Mouse (Mus musculus): Measurements from ENCODE around the gene Mc3r.

GRCm38 (mm10) chr2:172276155-172276554, 27.9 kb downstream of the Mc3r start:
- no peak for TF ChIP-seq CHD1 (IDR thresholded peaks at IDR 0.05; ENCODE audit: low read depth, low read length)
- peak; percentile 34; the same call in 1 of the 2 replicates for TF ChIP-seq POLR2A (IDR thresholded peaks at IDR 0.05; ENCODE audit: low read depth, low read length)
- no peak for TF ChIP-seq POLR2AphosphoS2 (IDR thresholded peaks at IDR 0.05; ENCODE audit: low read depth, low read length)
- TF ChIP-seq CTCF (conservative IDR thresholded peaks at IDR 0.05 in 1 of 2, IDR thresholded peaks at IDR 0.05 in 1 of 2; ENCODE audit: low read depth in 2 of 2, low read length in 2 of 2), result no peak
- peak; percentile 80 for TF ChIP-seq EP300 (IDR thresholded peaks at IDR 0.05; ENCODE audit: low read length)
- TF ChIP-seq MXI1 (IDR thresholded peaks at IDR 0.05; ENCODE audit: low read depth, low read length), result no peak
- TF ChIP-seq TCF12 (IDR thresholded peaks at IDR 0.05; ENCODE audit: low read depth, low read length), result peak; percentile 66
- no peak for TF ChIP-seq E2F4 (IDR thresholded peaks at IDR 0.05; ENCODE audit: insufficient replicate concordance, low read depth, low read length)
- TF ChIP-seq MAFK (IDR thresholded peaks at IDR 0.05; ENCODE audit: insufficient replicate concordance, low read length), result no peak
- TF ChIP-seq TBP (conservative IDR thresholded peaks at IDR 0.05; ENCODE audit: low read depth, low read length), result no peak
